Mouse (Mus musculus) heart, postnatal 0 days (tissue): ENCODE data around the gene Tmem251.

Experiments
- CTCF ChIP-seq: IDR thresholded peaks from 2 replicates; pipeline ENCODE4 v1.5.1; 2016; ENCODE audit warnings: antibody characterized with exemption, control low read depth, low read depth
- EP300 ChIP-seq: IDR thresholded peaks from 2 replicates; pipeline ENCODE4 v1.6.1; 2016; ENCODE audit warnings: antibody characterized with exemption, low read depth

GRCm38 (mm10) chr12:102723861-102724260 is 19.7 kb upstream of the Tmem251 start:
- TF ChIP-seq CTCF = no peak
- no peak for TF ChIP-seq EP300
